Mouse (Mus musculus): ENCODE data around the gene Chaf1a. TPM values are rescaled to one million over a fixed set of nuclear protein-coding genes. Genes with fewer than 3 reads are reported as not detected.

The Chaf1a gene
- polyA plus RNA-seq, 1 experiment from 2014 or later: 24.0 TPM

DNA sequence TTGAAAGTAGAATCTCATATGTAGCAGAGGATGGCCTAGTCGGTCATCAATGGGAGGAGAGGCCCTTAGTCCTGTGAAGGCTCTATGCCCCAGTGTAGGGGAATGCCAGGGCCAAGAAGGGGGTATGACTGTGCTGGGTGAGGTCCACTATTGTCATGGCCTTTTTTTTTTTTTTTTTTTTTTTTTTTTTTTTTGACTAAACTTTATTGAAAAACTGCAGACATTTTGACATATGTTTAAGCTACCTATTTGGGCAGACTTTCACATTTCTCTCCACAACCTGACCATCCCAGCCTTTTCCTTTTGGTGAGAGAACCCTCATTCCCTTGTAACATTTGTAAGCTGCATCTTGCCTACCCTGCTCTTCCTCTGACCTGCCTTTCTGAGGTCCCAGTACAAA is 52.1 kb downstream of the Chaf1a start:
- Histone ChIP-seq H3K4me2 (ENCODE audit: low read depth, low read length) (no peak overlapping the region), H3K27ac (ENCODE audit: low read length) (no peak overlapping the region), H3K4me1 (replicated peaks; ENCODE audit: control insufficient read depth, insufficient read depth, low read length) (no peaks in the 10 kb centered on the region), H3K36me3 (ENCODE audit: control insufficient read depth, insufficient read depth, low read length) (peaks cover 24% of the 10 kb centered on the region), H3K4me3 (ENCODE audit: low read length) (no peak overlapping the region), H3K9me3 (ENCODE audit: control insufficient read depth, low read length) (no peaks in the 10 kb centered on the region), H3K9ac (ENCODE audit: low read length) (no peak overlapping the region), H3K27me3 (ENCODE audit: control insufficient read depth, insufficient read depth, low read depth, low read length) (no peaks in the 10 kb centered on the region)
- no peak for ATAC-seq (ENCODE audit: low read depth)
- 81% methylated on average over 1 of the region's 1 CpGs for WGBS

DNA sequence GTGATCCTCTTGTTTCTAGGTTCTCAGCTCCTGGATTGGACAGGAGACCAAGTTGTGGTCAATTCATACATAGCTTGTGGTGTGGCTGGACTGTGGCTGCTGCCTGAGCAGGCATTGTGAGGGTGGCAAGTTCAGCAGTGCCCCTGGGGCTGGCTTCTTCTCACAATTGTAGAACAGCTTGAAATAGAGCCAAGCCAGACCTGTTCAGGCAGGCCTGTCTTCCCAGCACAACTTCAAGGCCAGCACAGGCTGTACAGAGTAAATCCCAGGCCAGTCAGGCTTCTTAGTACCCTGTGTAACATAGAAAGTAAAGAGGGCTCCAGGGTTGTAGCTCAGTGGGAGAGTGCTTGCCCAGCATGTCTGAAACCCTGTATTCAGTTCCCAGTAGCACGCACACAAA is 52.6 kb downstream of the Chaf1a start:
- H3K36me3 ChIP-seq (ENCODE audit: control insufficient read depth, insufficient read depth, low read length): peaks cover 28% of the 10 kb centered on the region
- no peaks in the 10 kb centered on the region for H3K27me3 ChIP-seq (ENCODE audit: control insufficient read depth, insufficient read depth, low read depth, low read length)
- no peak overlapping the region for H3K4me3 ChIP-seq (ENCODE audit: low read length)
- H3K4me1 ChIP-seq (replicated peaks; ENCODE audit: control insufficient read depth, insufficient read depth, low read length): no peaks in the 10 kb centered on the region
- H3K4me2 ChIP-seq (ENCODE audit: low read depth, low read length): no peak overlapping the region
- H3K9me3 ChIP-seq (ENCODE audit: control insufficient read depth, low read length): no peaks in the 10 kb centered on the region
- 79% methylated on average over 1 of the region's 1 CpGs for WGBS
- no peak overlapping the region for H3K27ac ChIP-seq (ENCODE audit: low read length)
- ATAC-seq (ENCODE audit: low read depth): no peak
- no peak overlapping the region for H3K9ac ChIP-seq (ENCODE audit: low read length)

DNA sequence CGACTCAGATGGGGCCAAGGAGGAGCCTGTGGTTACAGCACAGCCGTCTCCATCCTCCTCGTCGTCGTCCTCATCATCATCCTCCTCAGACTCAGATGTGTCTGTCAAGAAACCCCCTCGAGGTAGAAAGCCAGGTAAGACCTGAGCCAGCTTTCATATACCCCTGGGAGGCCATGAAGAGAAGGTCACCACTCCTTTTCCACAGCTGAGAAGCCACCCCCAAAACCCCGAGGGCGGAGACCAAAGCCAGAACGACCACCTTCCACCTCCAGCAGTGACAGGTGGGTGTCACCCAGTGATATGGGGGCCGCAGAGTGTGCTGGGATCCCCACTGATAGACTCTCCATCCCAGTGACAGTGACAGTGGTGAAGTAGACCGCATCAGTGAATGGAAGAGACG is 56.6 kb downstream of the Chaf1a start:
- peaks cover 44% of the 10 kb centered on the region for H3K36me3 ChIP-seq (ENCODE audit: control insufficient read depth, insufficient read depth, low read length)
- WGBS: 83% methylated on average over 12 of the region's 12 CpGs

DNA sequence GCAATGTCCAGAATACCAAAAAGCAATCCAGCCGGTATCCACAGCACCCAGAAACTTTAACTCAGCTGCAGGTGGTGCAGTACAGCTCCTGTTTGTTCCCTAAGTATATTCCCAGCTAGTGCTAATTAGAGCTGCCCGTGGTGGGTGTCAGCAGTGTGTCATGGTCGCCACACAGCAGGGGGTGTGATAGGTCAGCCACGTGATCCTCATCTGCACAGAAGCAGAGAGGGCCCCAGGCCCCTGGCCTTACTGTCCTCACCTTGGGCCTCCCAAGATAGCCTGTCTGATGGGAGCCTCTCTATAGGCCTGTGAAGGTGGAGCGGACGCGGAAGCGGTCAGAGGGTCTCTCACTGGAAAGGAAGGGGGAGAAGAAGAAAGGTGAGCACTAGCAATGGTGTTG is 57.9 kb downstream of the Chaf1a start:
- Histone ChIP-seq H3K27ac (ENCODE audit: low read length) (no peak overlapping the region), H3K4me1 (replicated peaks; ENCODE audit: control insufficient read depth, insufficient read depth, low read length) (no peaks in the 10 kb centered on the region), H3K4me2 (ENCODE audit: low read depth, low read length) (no peak overlapping the region), H3K9ac (ENCODE audit: low read length) (no peak overlapping the region), H3K4me3 (ENCODE audit: low read length) (no peak overlapping the region), H3K9me3 (ENCODE audit: control insufficient read depth, low read length) (no peaks in the 10 kb centered on the region), H3K27me3 (ENCODE audit: control insufficient read depth, insufficient read depth, low read depth, low read length) (no peaks in the 10 kb centered on the region), H3K36me3 (ENCODE audit: control insufficient read depth, insufficient read depth, low read length) (peaks cover 49% of the 10 kb centered on the region)
- WGBS: 88% methylated on average over 8 of the region's 8 CpGs
- ATAC-seq (ENCODE audit: low read depth): no peak

More for the DNA sequence above, 56.6 kb downstream of the Chaf1a start:
- no peaks in the 10 kb centered on the region for H3K9me3 ChIP-seq (ENCODE audit: control insufficient read depth, low read length)
- no peak overlapping the region for H3K27ac ChIP-seq (ENCODE audit: low read length)
- H3K27me3 ChIP-seq (ENCODE audit: control insufficient read depth, insufficient read depth, low read depth, low read length): no peaks in the 10 kb centered on the region
- H3K9ac ChIP-seq (ENCODE audit: low read length): no peak overlapping the region
- ATAC-seq (ENCODE audit: low read depth): no peak
- no peak overlapping the region for H3K4me3 ChIP-seq (ENCODE audit: low read length)
- no peak overlapping the region for H3K4me2 ChIP-seq (ENCODE audit: low read depth, low read length)
- no peaks in the 10 kb centered on the region for H3K4me1 ChIP-seq (replicated peaks; ENCODE audit: control insufficient read depth, insufficient read depth, low read length)

DNA sequence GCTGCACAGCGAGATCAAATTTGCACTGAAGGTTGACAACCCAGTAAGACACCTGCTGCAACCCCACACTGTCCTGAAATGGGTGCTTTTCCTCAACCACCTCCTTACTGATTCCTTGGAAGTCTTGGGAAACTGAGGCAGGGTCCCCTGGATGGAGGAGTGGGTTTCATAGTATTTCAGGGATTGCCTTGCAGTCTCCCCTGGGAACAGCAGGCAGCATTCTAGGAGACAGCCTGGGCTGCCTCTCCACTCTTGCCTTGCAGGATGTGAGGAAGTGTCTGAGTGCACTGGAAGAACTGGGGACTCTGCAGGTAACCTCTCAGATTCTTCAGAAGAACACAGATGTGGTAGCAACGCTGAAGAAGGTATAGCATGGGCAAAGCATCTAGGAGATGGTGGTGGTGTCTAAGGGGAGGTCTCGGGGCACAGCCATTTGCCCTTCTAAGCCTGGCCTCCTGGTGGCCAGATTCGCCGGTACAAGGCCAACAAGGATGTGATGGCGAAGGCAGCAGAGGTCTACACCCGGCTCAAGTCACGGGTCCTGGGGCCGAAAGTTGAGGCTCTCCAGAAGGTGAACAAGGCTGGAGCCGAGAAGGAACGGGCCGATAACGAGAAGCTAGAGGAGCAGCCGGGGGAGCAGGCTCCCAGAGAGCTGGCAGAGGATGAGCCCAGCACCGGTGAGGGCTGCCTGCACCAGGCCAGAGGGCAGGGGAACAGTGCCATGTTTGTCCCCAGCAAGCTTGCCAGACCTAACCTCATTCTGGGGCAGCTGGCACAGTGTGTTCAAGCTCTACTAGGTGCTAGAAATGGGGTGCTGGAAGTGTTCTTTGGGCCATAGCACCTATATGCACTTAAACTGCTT is 58.7 kb downstream of the Chaf1a start:
- WGBS: 90% methylated on average over 15 of the region's 15 CpGs
- Histone ChIP-seq H3K4me3 (ENCODE audit: low read length) (no peak overlapping the region), H3K4me2 (ENCODE audit: low read depth, low read length) (no peak overlapping the region), H3K27ac (ENCODE audit: low read length) (no peak overlapping the region), H3K9ac (ENCODE audit: low read length) (no peak overlapping the region), H3K9me3 (ENCODE audit: control insufficient read depth, low read length) (no peaks in the 10 kb centered on the region), H3K36me3 (ENCODE audit: control insufficient read depth, insufficient read depth, low read length) (peaks cover 49% of the 10 kb centered on the region), H3K27me3 (ENCODE audit: control insufficient read depth, insufficient read depth, low read depth, low read length) (no peaks in the 10 kb centered on the region), H3K4me1 (replicated peaks; ENCODE audit: control insufficient read depth, insufficient read depth, low read length) (no peaks in the 10 kb centered on the region)
- ATAC-seq (ENCODE audit: low read depth): no peak

DNA sequence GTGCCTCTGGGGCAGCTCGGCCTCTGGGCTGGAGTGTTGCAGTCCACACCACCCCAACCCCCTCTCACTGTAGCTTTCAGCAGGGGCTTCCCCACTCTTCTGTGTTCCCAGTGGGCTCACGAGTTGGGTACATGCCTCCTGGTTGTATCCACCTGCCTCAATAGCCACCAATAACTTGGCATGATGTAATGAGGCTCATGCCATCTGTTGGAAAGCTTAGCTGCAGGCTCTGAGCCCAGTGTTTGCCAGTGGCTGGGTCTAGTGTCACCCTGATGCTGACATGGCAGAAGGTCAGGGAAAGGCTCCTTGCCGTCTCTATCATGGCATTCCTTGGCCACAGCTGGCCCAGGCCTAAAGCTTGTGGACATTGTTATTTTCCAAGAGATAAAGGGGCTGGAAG is 60.6 kb downstream of the Chaf1a start:
- 84% methylated on average over 3 of the region's 3 CpGs for WGBS
- Histone ChIP-seq H3K4me3 (ENCODE audit: low read length) (no peak overlapping the region), H3K9me3 (ENCODE audit: control insufficient read depth, low read length) (no peaks in the 10 kb centered on the region), H3K27ac (ENCODE audit: low read length) (no peak overlapping the region), H3K27me3 (ENCODE audit: control insufficient read depth, insufficient read depth, low read depth, low read length) (no peaks in the 10 kb centered on the region), H3K4me1 (replicated peaks; ENCODE audit: control insufficient read depth, insufficient read depth, low read length) (no peaks in the 10 kb centered on the region), H3K36me3 (ENCODE audit: control insufficient read depth, insufficient read depth, low read length) (peaks cover 48% of the 10 kb centered on the region), H3K4me2 (ENCODE audit: low read depth, low read length) (no peak overlapping the region), H3K9ac (ENCODE audit: low read length) (no peak overlapping the region)
- no peak for ATAC-seq (ENCODE audit: low read depth)

DNA sequence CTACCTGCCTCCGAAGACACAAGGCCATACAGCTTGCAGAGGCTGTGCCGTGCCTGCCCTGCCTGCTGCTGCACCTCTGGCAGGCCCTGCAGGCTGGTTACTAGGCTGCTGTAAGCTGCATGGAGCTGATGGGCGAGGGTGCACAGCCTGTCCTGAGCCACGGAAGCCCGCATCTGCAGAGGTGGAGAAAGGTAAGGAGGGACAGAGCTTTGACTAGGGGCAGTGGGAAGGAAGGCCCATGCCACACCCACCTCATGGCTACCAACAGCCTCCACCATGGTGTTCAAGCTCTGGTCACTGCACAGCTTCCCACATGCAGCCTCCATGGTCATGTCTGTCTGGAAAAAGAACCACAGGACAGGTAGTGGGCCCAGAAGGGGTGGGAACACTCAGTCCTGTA is 61.9 kb downstream of the Chaf1a start:
- Histone ChIP-seq H3K27ac (ENCODE audit: low read length) (no peak overlapping the region), H3K4me3 (ENCODE audit: low read length) (no peak overlapping the region), H3K36me3 (ENCODE audit: control insufficient read depth, insufficient read depth, low read length) (peaks cover 35% of the 10 kb centered on the region), H3K27me3 (ENCODE audit: control insufficient read depth, insufficient read depth, low read depth, low read length) (no peaks in the 10 kb centered on the region), H3K9me3 (ENCODE audit: control insufficient read depth, low read length) (no peaks in the 10 kb centered on the region), H3K4me2 (ENCODE audit: low read depth, low read length) (no peak overlapping the region), H3K4me1 (replicated peaks; ENCODE audit: control insufficient read depth, insufficient read depth, low read length) (no peaks in the 10 kb centered on the region), H3K9ac (ENCODE audit: low read length) (no peak overlapping the region)
- no peak for ATAC-seq (ENCODE audit: low read depth)
- 92% methylated on average over 5 of the region's 5 CpGs for WGBS

DNA sequence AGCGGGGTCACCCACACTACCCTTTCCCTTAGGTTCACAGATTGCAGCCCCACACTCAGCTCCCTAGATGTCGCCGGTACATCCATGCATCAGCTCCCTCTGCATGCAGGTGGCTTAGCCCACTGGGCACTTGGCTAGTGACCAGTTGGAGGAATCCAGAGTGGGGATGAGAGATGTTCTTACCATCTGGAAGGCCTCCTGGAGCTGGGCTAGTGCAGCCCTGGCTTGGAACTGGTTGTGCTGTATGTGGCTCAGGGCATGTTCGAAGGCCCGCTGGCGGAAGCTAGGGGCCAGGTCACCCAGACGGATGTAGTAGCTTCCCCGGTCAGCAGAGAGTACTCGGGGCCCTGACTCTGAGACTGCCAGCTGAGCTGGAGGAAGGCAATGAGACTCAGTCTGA is 62.7 kb downstream of the Chaf1a start:
- Histone ChIP-seq H3K27ac (ENCODE audit: low read length) (no peak overlapping the region), H3K9me3 (ENCODE audit: control insufficient read depth, low read length) (no peaks in the 10 kb centered on the region), H3K4me3 (ENCODE audit: low read length) (no peak overlapping the region), H3K4me1 (replicated peaks; ENCODE audit: control insufficient read depth, insufficient read depth, low read length) (no peaks in the 10 kb centered on the region), H3K9ac (ENCODE audit: low read length) (no peak overlapping the region), H3K36me3 (ENCODE audit: control insufficient read depth, insufficient read depth, low read length) (peaks cover 29% of the 10 kb centered on the region), H3K27me3 (ENCODE audit: control insufficient read depth, insufficient read depth, low read depth, low read length) (no peaks in the 10 kb centered on the region), H3K4me2 (ENCODE audit: low read depth, low read length) (no peak overlapping the region)
- ATAC-seq (ENCODE audit: low read depth): no peak
- WGBS: 90% methylated on average over 9 of the region's 9 CpGs

DNA sequence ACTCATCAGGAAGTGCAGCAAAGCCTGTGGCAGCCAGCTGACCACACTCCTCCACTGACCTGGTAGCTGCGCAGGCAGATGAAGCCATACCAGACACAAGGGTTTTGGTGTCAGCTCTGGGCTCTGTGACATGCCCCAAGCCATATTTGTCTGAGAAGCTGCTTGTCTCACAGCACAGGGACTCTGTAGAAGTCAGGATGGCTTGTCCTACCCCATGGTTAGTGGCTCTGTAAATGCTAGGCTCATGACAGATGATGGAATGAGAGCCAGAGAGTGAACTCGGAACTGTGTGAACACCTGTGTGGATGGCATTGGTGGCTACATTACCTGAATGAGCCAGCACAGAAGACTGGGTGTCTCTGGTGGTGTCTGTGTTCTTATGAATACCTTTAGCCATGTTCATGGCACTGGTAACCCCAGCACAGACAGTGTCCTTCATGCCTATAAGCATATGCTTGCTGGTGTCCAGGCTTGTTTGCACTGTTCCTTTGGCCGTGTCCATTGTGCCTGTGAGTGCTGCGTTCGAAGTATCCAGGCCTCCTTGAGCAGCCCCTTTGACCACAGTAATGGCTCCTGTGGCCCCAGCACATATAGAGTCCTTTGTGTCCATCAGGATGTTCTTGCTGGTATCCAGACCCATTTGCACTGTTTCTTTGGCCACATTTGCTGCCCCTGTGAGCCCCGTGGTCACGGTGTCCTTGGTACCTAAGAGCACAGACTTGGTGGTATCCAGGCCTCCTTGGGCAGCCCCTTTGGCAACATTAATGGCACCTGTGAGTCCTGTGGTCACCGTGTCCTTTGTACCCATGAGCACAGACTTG is 63.4 kb downstream of the Chaf1a start:
- H3K4me3 ChIP-seq (ENCODE audit: low read length): no peak overlapping the region
- ATAC-seq (ENCODE audit: low read depth): no peak
- no peak overlapping the region for H3K9ac ChIP-seq (ENCODE audit: low read length)
- no peaks in the 10 kb centered on the region for H3K27me3 ChIP-seq (ENCODE audit: control insufficient read depth, insufficient read depth, low read depth, low read length)
- H3K4me1 ChIP-seq (replicated peaks; ENCODE audit: control insufficient read depth, insufficient read depth, low read length): no peaks in the 10 kb centered on the region
- H3K9me3 ChIP-seq (ENCODE audit: control insufficient read depth, low read length): no peaks in the 10 kb centered on the region
- H3K36me3 ChIP-seq (ENCODE audit: control insufficient read depth, insufficient read depth, low read length): peaks cover 21% of the 10 kb centered on the region
- 94% methylated on average over 8 of the region's 8 CpGs for WGBS
- H3K4me2 ChIP-seq (ENCODE audit: low read depth, low read length): no peak overlapping the region
- H3K27ac ChIP-seq (ENCODE audit: low read length): no peak overlapping the region
